Mouse (Mus musculus) bone marrow macrophage, adult 2 months (primary cell): ENCODE data around the gene Gm9999.

Experiments used
- CTCF ChIP-seq: IDR thresholded peaks from 2 replicates; pipeline ENCODE4 v1.5.1; 2012; ENCODE audit warnings: low read depth, mild to moderate bottlenecking, low read length, moderate library complexity
- POLR2A ChIP-seq: IDR thresholded peaks from 2 replicates; pipeline ENCODE4 v1.6.1; 2012; ENCODE audit warnings: mild to moderate bottlenecking, low read depth, low read length, borderline replicate concordance

DNA sequence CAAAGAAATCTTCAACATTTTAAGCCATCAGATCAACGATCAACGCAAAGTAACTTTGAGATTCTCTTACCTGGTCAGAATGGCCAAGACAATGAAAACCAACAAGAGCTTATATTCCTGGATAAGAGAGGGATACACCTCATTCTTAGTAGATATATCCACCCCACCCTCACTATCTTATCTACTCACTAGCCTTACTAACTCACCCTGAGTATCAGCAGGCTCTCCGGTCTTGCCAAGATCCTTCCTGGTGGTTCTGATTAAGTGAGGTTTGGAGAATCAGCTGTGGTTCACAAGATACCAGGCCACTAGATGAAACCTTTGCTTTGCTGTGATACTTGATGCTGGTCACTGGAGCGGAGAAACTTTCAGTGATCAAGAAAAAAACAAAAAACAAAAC is 8.7 kb upstream of the Gm9999 start:
- TF ChIP-seq CTCF (no peak), POLR2A (no peak)
